Mouse (Mus musculus): ENCODE results near the gene Tab1.
"Not testable (repeated sequence)": the region's sequence is repeated elsewhere in the genome, so short reads cannot be mapped to it uniquely, and the experiment has no call there.

Tab1 gene

GRCm38 (mm10) chr15:80107143-80107542, 25.8 kb upstream of the Tab1 start:
- DNase-seq: no peak

GRCm38 (mm10) chr15:80107575-80107974, 25.4 kb upstream of the Tab1 start:
- DNase-seq: no peak

- no peak for DNase-seq
Observed at GRCm38 (mm10) chr15:80111436-80111835, 21.5 kb upstream of the Tab1 start.

- DNase-seq: no peak
Observed at GRCm38 (mm10) chr15:80112499-80112898, 20.4 kb upstream of the Tab1 start.

GRCm38 (mm10) chr15:80114414-80114813, 18.5 kb upstream of the Tab1 start:
- DNase-seq: no peak

GRCm38 (mm10) chr15:80115256-80115655, 17.7 kb upstream of the Tab1 start:
- DNase-seq: no peak

GRCm38 (mm10) chr15:80115866-80116794, 16.8 kb upstream of the Tab1 start:
- no peak for DNase-seq

GRCm38 (mm10) chr15:80117154-80117553, 15.8 kb upstream of the Tab1 start:
- no peak for DNase-seq

GRCm38 (mm10) chr15:80119076-80119475, 13.9 kb upstream of the Tab1 start:
- DNase-seq: no peak

GRCm38 (mm10) chr15:80121721-80122325, 11.1 kb upstream of the Tab1 start:
- no peak for DNase-seq

GRCm38 (mm10) chr15:80122431-80122830, 10.5 kb upstream of the Tab1 start:
- not testable (repeated sequence) for DNase-seq

- no peak for DNase-seq
Observed at GRCm38 (mm10) chr15:80124651-80125050, 8.3 kb upstream of the Tab1 start.

GRCm38 (mm10) chr15:80127191-80127590, 5.7 kb upstream of the Tab1 start:
- peak; percentile 44 for DNase-seq

- no peak for DNase-seq
Observed at GRCm38 (mm10) chr15:80129982-80130381, 2.9 kb upstream of the Tab1 start.

GRCm38 (mm10) chr15:80130689-80131088, 2.2 kb upstream of the Tab1 start:
- no peak for DNase-seq

GRCm38 (mm10) chr15:80131421-80131820, 1.5 kb upstream of the Tab1 start:
- DNase-seq: no peak

GRCm38 (mm10) chr15:80132452-80132851, 475 bp upstream of the Tab1 start:
- no peak for DNase-seq

GRCm38 (mm10) chr15:80133682-80134449, 939 bp downstream of the Tab1 start:
- no peak for DNase-seq

- DNase-seq: no peak
Observed at GRCm38 (mm10) chr15:80134450-80134847, 1.5 kb downstream of the Tab1 start.

GRCm38 (mm10) chr15:80135499-80135898, 2.6 kb downstream of the Tab1 start:
- DNase-seq: no peak

GRCm38 (mm10) chr15:80136645-80137044, 3.7 kb downstream of the Tab1 start:
- no peak for DNase-seq

- DNase-seq: no peak
Observed at GRCm38 (mm10) chr15:80137945-80138791, 5.2 kb downstream of the Tab1 start.

GRCm38 (mm10) chr15:80140302-80140701, 7.4 kb downstream of the Tab1 start:
- DNase-seq: no peak

Measured in thymus, postnatal 14 days (tissue).